9 mouse cellular contexts compared by ENCODE assay signal in the genomic region with DNA sequence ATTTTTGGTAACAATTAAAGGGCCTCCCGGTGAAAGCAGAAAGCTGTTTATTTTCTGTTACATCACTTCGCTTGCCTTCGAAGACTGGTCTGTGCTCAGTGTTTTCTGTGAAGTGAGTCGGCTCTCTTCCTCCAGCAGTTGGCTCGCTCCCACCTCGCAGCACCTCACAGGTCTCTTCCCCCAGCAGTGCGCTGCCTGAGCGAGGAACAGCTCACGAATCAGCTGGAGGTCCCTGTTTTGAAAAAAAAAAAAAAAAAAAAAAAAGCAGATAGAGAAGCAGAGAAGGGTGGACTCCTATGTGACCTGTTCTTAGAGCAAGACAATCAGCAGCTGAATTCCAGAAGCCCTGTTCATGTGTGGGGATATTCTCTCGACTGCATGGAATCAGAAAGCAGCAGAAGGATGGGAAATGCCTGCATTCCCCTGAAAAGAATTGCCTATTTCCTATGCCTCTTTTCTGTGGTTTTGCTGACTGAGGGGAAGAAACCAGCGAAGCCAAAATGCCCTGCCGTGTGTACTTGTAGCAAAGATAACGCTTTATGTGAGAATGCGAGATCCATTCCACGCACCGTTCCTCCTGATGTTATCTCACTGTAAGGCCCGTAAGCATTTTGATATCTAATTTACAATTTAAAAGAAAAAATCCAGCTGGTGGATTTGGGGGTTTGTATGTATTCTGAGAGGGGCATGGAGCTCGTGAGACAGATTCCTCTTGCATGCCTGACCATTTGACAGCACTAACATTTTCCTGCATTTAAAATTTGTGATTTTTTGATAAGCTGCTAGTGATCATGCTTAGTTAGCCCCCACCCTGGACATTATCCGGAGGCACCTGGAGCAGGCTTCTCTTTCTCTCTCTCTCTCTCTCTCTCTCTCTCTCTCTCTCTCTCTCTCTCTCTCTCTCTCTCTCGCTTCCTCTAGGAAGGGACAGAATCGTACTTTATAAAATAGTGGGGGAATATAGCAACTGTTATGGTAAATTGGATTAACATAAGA. TPM values are rescaled to one million over a fixed set of nuclear protein-coding genes. Genes with fewer than 3 reads are reported as not detected.
A peak's percentile ranks its signal among the peaks of the same experiment; 100 is the strongest.
DNase-seq lines count a peak whose midpoint lies in the region; ATAC-seq and TF ChIP-seq lines count a peak whose summit lies in the region.
"Had no signal": no experiment of that assay in that cellular context is flagged by ENCODE, and none has a peak within 500 bp of the region (broad histone marks: within the 10 kb centered on the region; RNA-seq: fewer than 3 reads in every experiment).

TSS of gene Lgi1 (plus strand) at position 32 of the 996 bp plus-strand sequence.

- no peak for ATAC-seq in intestine, embryonic 14.5 days (replicated peaks; ENCODE audit: low FRiP score, low TSS enrichment, low read depth)
- no peak for ATAC-seq in intestine, postnatal 0 days
- peak; percentile 54; the same call in 1 of the 2 replicates for ATAC-seq in cerebellum, adult (ENCODE audit: insufficient number of reproducible peaks, low FRiP score, low TSS enrichment)
- ATAC-seq in forebrain, embryonic 16.5 days: peak; percentile 55
- no peak for ATAC-seq in granulocyte monocyte progenitor cell, adult 5-6 weeks (replicated peaks; ENCODE audit: poor library complexity, severe bottlenecking)
- ATAC-seq in lung, postnatal 0 days: no peak

- intact Hi-C loops in left cerebral cortex, postnatal 25 days (cut with DNase I): loop anchor here (1.0 to 5.0 kb wide), 2 partner anchors 41 to 57 kb away; partner anchors contain the start of gene Fra10ac1

- peak within 1 kb of the TSS; percentile 30 for H3K4me2 ChIP-seq in intestine, embryonic 14.5 days (ENCODE audit: low read length)
- H3K4me2 ChIP-seq in intestine, postnatal 0 days (replicated peaks; ENCODE audit: low read depth): no peak within 1 kb of the TSS
- H3K4me2 ChIP-seq in forebrain, embryonic 16.5 days (ENCODE audit: low read length): peak within 1 kb of the TSS; percentile 42
- no peak within 1 kb of the TSS for H3K4me2 ChIP-seq in lung, postnatal 0 days (replicated peaks; ENCODE audit: low read depth, low read length)

- H3K27ac ChIP-seq in intestine, embryonic 14.5 days (ENCODE audit: low read depth): no peak within 1 kb of the TSS
- H3K27ac ChIP-seq in intestine, postnatal 0 days (ENCODE audit: low read depth, low read length): no peak within 1 kb of the TSS
- H3K27ac ChIP-seq in forebrain, embryonic 16.5 days (ENCODE audit: low read length): peak within 1 kb of the TSS; percentile 82
- H3K27ac ChIP-seq in lung, postnatal 0 days (ENCODE audit: low read length): no peak within 1 kb of the TSS

- H3K9ac ChIP-seq in intestine, embryonic 14.5 days (ENCODE audit: low read length): no peak within 1 kb of the TSS
- no peak within 1 kb of the TSS for H3K9ac ChIP-seq in intestine, postnatal 0 days (ENCODE audit: low read depth, low read length)
- peak within 1 kb of the TSS; percentile 39 for H3K9ac ChIP-seq in forebrain, embryonic 16.5 days (replicated peaks; ENCODE audit: low read depth, low read length)
- H3K9ac ChIP-seq in lung, postnatal 0 days (replicated peaks; ENCODE audit: low read depth): no peak within 1 kb of the TSS

- no peaks in the 10 kb centered on the region for H3K9me3 ChIP-seq in intestine, embryonic 14.5 days (ENCODE audit: control insufficient read depth, low read length)
- no peaks in the 10 kb centered on the region for H3K9me3 ChIP-seq in intestine, postnatal 0 days (ENCODE audit: control insufficient read depth)
- H3K9me3 ChIP-seq in forebrain, embryonic 16.5 days (ENCODE audit: control insufficient read depth, low read length): no peaks in the 10 kb centered on the region
- no peaks in the 10 kb centered on the region for H3K9me3 ChIP-seq in lung, postnatal 0 days (ENCODE audit: low read length)

- DNase-seq in intestine, embryonic 14.5 days (ENCODE audit: low spot score): peak; percentile 55
- peak; percentile 70 to 83 for DNase-seq in left cerebral cortex, postnatal 25 days (ENCODE audit: low spot score in 2 of 2)
- DNase-seq in right cerebral cortex, postnatal 25 days: peak; percentile 75
- DNase-seq in lung, postnatal 0 days (ENCODE audit: low spot score): no peak

- H3K27me3 ChIP-seq in intestine, embryonic 14.5 days (replicated peaks; ENCODE audit: control insufficient read depth, insufficient read depth, low read length): 0 out of 2 replicates have a peak, but pooled peaks cover 10% of the 10 kb centered on the region
- H3K27me3 ChIP-seq in intestine, postnatal 0 days (replicated peaks; ENCODE audit: control insufficient read depth, insufficient read depth, low read length): peaks cover 24% of the 10 kb centered on the region; the same call in 1 of the 2 replicates
- H3K27me3 ChIP-seq in forebrain, embryonic 16.5 days (replicated peaks; ENCODE audit: control insufficient read depth, insufficient read depth, low read length): no peaks in the 10 kb centered on the region
- no peaks in the 10 kb centered on the region for H3K27me3 ChIP-seq in lung, postnatal 0 days (replicated peaks; ENCODE audit: insufficient read depth, low read length)

- TF ChIP-seq CTCF in intestine, postnatal 0 days (IDR thresholded peaks at IDR 0.05; ENCODE audit: low read depth): no peak
- TF ChIP-seq CTCF in lung, postnatal 0 days (IDR thresholded peaks at IDR 0.05): no peak

- 25% methylated on average over 21 of the region's 21 CpGs for WGBS in intestine, embryonic 14.5 days
- 26% methylated on average over 21 of the region's 21 CpGs for whole genome bisulfite sequencing in intestine, postnatal 0 days
- WGBS in forebrain, embryonic 16.5 days: 14% methylated on average over 21 of the region's 21 CpGs
- WGBS in lung, postnatal 0 days: 20% methylated on average over 21 of the region's 21 CpGs

- no peaks in the 10 kb centered on the region for H3K4me1 ChIP-seq in intestine, embryonic 14.5 days (replicated peaks; ENCODE audit: control insufficient read depth, insufficient read depth, low read length)
- H3K4me1 ChIP-seq in intestine, postnatal 0 days (replicated peaks; ENCODE audit: control insufficient read depth, insufficient read depth, low read length): no peaks in the 10 kb centered on the region
- H3K4me1 ChIP-seq in forebrain, embryonic 16.5 days (replicated peaks; ENCODE audit: control insufficient read depth, insufficient read depth, low read length): peaks cover 16% of the 10 kb centered on the region
- no peaks in the 10 kb centered on the region for H3K4me1 ChIP-seq in lung, postnatal 0 days (ENCODE audit: insufficient read depth, low read depth, low read length)

- H3K4me3 ChIP-seq in intestine, embryonic 14.5 days (ENCODE audit: low read depth, low read length): no peak within 1 kb of the TSS
- H3K4me3 ChIP-seq in intestine, postnatal 0 days (ENCODE audit: low read depth, low read length): no peak within 1 kb of the TSS
- peak within 1 kb of the TSS; percentile 39 for H3K4me3 ChIP-seq in forebrain, embryonic 16.5 days (replicated peaks; ENCODE audit: low read length)
- H3K4me3 ChIP-seq in lung, postnatal 0 days (ENCODE audit: low read depth, low read length): no peak within 1 kb of the TSS

- H3K36me3 ChIP-seq in intestine, embryonic 14.5 days (ENCODE audit: control insufficient read depth, insufficient read depth, low read length): no peaks in the 10 kb centered on the region
- H3K36me3 ChIP-seq in intestine, postnatal 0 days (ENCODE audit: control insufficient read depth, insufficient read depth): no peaks in the 10 kb centered on the region
- no peaks in the 10 kb centered on the region for H3K36me3 ChIP-seq in forebrain, embryonic 16.5 days (ENCODE audit: control insufficient read depth, insufficient read depth)
- H3K36me3 ChIP-seq in lung, postnatal 0 days (ENCODE audit: insufficient read depth, low read length): no peaks in the 10 kb centered on the region

- no peak for TF ChIP-seq EP300 in lung, postnatal 0 days (IDR thresholded peaks at IDR 0.05)

RNA-seq across cellular contexts. Expression of gene Lgi1, which starts in this region (rescaled TPM):
- polyA plus RNA-seq in intestine, embryonic 14.5 days (2014; fragmentation: Nextera tagmentation; extraction: Ambion mirVana): 0.31 and 0.42 TPM in 2 replicates
- polyA plus RNA-seq in intestine, postnatal 0 days (2015; fragmentation: Nextera tagmentation; extraction: Ambion mirVana): 0.76 and 0.91 TPM in 2 replicates
- polyA plus RNA-seq in forebrain, embryonic 16.5 days (2015; fragmentation: Nextera tagmentation; extraction: Ambion mirVana): 15.5 and 19.1 TPM in 2 replicates
- 100 to 1,000 TPM; 141 to 144 TPM for total RNA-seq in left cerebral cortex, postnatal 25 days (2021)
- 2.4 TPM in 1 of 2 replicates, not detected in the other for total RNA-seq in granulocyte monocyte progenitor cell, adult 5-6 weeks (2014; fragmentation: Nextera tagmentation)
- total RNA-seq in granulocyte monocyte progenitor cell, adult 5-6 weeks (2017): 0.39 TPM in 1 of 2 replicates, not detected in the other
- 0.07 TPM in 1 of 2 replicates, not detected in the other for polyA plus RNA-seq in lung, postnatal 0 days (2015; fragmentation: Nextera tagmentation; extraction: Ambion mirVana)
- total RNA-seq: liver, adult 2 months had no signal
- polyA plus RNA-seq: liver, adult 2 months had no signal

Comparison
In these comparisons a context has a peak if more than half of its experiments do, and no peak if none do; other contexts are left out.
1. RNA of gene Lgi1 (total RNA-seq): 141 to 144 TPM in left cerebral cortex, postnatal 25 days; 0.39 to 2.4 TPM in granulocyte monocyte progenitor cell, adult 5-6 weeks; every median in the first group is over 10 times any median in the second.
2. Peak in DNase-seq and H3K4me2 ChIP-seq in intestine, embryonic 14.5 days; RNA of the gene not detected or under 1 TPM.
3. ATAC-seq: peak in cerebellum, adult (single experiment) and forebrain, embryonic 16.5 days (single experiment); none in intestine, embryonic 14.5 days (single experiment), intestine, postnatal 0 days (single experiment), granulocyte monocyte progenitor cell, adult 5-6 weeks (single experiment) and lung, postnatal 0 days (single experiment).